Mouse (Mus musculus) liver, adult 2 months (tissue): ENCODE results near the gene Gtf2h5.

Experiments
- CTCF ChIP-seq: fragments of 200-500 bp; IDR thresholded peaks from 2 replicates; pipeline ENCODE4 v1.5.1; 2011; ENCODE audit warnings: low read depth, low read length, control low read depth
- POLR2A ChIP-seq: fragments of 200-500 bp; IDR thresholded peaks from 2 replicates; pipeline ENCODE4 v1.6.1; 2011; ENCODE audit warnings: low read length, control low read depth; ENCODE audit not compliant: insufficient read depth; ENCODE audit errors: extremely low read depth

DNA sequence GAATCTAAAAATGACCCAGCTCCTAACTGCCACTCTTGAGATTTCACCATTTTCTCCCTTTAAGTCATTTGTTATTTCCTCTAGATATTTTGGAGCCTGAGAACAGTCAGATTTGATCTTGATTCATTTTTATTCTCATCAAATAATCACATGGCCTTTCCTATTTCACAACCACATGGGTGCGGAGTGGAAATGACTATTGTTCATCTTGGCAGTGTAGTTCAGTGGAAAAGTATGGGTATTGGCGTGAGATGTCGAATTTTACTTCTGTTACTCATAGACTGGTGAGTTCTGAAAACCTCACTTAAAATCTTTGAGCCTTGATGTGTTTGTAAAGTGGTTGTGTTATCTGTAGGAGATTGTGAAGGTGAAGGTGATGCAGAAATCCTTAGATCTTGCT lies 51.5 kb downstream of the Gtf2h5 start:
- TF ChIP-seq POLR2A: no peak
- no peak for TF ChIP-seq CTCF
